Mouse (Mus musculus) heart, postnatal 36 days (tissue): ENCODE results near the gene Ptpa. TPM values are rescaled to one million over a fixed set of nuclear protein-coding genes. Genes with fewer than 3 reads are reported as not detected.
"Not testable (repeated sequence)": the region's sequence is repeated elsewhere in the genome, so short reads cannot be mapped to it uniquely, and the experiment has no call there.

ENCODE experiments used
- DNase-seq, 2 experiments: peaks; one replicate each; pipeline ENCODE4 v3.0.0; 2021 to 2022
- intact Hi-C: fragments of 180-260 bp; cut with DNase I; formaldehyde crosslinking; loops from one replicate; pipeline ENCODE4 v1.15.1; 2025
- total RNA-seq, 2 experiments: library from RNA; stranded (reverse); gene quantifications; 2 replicates each; pipeline ENCODE4 v1.2.3; 2021

Gene Ptpa
- total RNA-seq, 2 experiments from 2014 or later, result 82.9 to 85.1 TPM

DNA sequence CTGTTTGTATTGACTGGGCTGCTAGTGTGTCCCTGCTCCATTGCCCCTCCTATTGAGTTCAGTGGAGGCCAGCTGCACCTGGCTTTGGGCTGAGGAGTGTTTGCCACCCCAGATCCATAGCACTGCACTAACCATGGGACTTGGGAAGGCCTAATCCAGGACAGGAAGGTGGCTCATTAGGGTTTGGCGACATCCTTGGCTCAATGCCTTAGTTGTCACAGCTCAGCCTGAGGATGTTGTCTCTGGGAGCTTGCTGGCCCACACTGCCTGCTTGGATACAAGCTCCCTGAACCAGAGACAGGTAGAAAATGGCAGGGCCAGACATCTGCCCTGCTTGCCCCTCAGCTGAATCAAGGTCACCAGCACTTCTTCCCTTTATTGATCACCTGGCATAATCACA, 14.3 kb upstream of the Ptpa start:
- intact Hi-C loops, result no loop called here

DNA sequence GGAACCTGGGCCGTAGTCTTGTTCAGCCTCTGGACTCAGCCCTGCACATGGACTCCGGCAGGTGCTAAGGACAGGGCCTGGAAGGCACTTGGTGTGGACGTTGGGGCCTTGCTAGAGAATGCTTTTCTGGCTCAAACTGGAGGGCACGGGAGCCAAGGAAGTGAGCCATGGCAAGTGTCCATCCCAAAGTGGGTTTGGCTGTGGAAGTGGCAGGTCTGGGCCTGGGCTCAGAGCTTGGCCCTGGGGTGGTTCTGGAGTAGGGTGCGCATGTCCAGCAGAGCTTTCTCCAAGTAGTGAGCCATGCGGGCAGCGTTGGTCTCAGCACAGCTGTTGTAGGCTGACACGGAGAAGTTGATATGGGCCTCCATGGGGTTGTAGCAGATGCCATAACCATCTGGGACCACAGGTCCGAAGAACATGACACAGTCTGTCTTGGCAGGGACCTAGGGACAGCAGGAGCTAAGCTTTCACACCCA, 13.4 kb upstream of the Ptpa start:
- peak in 1 of 2 experiments; percentile 43 for DNase-seq
- intact Hi-C loops, result no loop called here

More for the DNA sequence above, 14.3 kb upstream of the Ptpa start:
- no peak for DNase-seq

DNA sequence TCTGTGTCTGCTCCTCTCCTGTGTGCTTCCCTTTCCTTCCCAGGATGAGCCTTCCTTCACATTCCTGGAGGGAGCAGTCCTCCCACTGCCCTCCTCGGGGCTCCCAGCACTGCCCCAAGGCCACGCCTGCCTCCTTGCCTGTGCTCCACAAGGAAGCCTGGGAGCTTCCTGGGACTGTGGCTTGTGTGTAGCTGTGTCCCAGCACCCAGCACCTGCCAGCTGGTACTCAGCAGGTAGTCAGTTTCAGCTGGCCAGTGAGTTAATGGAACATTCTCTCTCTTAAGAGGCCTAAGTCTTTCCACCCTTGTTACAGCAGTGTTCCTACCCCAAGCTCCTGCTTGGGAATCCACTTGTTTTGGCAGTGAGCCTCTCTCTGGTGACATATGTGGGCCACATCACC, 13.0 kb upstream of the Ptpa start:
- intact Hi-C loops, result no loop called here
- no peak for DNase-seq

DNA sequence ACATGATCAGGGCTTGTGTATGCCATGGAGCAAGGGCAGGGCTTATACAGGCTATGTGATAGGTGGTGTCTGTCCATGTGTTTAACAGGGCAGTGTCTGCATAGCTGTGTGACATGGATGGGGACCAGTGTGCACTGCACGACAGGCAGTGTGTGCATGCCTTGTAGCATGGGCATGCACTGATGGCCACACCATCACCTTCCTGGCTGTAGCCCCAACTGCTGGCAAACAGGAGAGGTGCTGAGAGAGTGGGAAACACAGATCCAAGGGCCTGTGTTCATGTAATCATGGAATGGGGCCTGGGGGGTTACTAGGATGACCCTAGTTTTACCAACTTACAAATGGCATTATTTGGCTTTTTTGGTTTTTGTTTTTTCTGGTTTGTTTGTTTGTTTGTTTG, 12.0 kb upstream of the Ptpa start:
- intact Hi-C loops, result no loop called here
- DNase-seq, result no peak

DNA sequence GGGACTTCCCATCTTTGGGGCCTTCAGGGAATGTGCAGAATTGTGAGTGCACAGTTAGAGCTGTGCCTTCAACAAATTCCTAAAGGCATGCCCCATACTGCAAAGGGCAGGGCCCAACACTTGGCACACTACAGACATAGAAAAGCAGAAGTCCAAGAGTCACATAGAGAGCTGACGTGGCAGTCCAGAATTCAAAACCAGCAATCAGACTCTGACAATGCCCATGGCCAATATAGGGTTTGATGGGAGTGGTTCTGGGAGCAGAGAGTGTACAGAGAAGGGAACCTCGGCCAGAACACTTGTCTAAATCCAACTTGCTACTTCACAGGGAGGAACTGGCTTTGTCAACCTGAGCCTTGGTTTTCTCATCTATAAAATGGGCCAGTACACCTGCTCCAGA, 8.6 kb upstream of the Ptpa start:
- no peak for DNase-seq
- intact Hi-C loops, result no loop called here

DNA sequence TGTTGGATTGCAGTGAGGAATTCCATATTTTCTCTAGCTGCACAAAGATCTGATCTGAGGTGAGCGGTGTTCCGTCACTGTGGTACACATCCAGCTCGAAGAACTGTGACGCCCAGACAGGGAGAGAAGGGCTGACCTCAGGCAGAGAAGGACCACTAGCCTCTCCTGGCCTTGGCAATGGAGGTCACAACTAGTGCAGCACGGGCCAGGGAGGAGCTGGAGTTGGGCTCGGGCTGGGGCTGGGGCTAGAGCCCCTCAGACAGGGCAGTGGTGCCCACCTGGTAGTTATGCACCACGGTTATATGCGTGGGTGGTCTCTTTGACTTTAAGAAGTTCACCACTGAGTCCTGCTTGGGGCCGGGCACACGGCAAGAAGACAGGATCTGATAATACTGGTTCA, 8.1 kb upstream of the Ptpa start:
- intact Hi-C loops, result no loop called here
- DNase-seq, result no peak

DNA sequence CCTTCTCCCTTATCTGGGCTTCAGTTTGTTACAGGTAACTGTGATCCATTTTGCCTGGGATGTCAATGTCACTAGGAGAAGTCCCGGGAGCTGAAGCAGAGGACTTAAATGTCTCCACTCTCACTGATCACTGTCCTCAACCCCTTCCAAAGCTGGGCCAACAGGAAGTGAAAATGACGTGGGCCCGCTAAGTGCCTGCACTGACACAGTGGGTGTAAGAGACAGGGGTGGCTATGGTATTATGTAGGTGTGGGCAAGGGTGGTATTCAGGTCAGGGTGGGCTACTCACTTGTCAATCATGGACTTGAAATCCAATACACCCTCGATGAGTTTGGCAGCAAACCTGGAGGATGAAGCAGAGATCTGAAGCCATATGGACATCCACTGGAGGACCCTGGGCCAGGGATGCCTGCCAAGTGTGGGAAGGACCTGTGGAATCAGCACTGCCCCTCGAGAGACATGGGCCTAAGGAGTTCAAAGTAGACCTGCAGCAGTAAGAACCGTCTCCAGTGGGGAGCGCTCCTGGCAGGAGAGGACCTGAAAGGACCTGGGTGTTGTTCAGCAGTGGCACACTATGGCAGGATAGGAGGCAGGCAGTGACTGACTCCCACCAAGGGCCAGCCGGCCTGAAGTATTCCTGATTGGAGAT, 7.3 kb upstream of the Ptpa start:
- intact Hi-C loops, result no loop called here
- no peak for DNase-seq

DNA sequence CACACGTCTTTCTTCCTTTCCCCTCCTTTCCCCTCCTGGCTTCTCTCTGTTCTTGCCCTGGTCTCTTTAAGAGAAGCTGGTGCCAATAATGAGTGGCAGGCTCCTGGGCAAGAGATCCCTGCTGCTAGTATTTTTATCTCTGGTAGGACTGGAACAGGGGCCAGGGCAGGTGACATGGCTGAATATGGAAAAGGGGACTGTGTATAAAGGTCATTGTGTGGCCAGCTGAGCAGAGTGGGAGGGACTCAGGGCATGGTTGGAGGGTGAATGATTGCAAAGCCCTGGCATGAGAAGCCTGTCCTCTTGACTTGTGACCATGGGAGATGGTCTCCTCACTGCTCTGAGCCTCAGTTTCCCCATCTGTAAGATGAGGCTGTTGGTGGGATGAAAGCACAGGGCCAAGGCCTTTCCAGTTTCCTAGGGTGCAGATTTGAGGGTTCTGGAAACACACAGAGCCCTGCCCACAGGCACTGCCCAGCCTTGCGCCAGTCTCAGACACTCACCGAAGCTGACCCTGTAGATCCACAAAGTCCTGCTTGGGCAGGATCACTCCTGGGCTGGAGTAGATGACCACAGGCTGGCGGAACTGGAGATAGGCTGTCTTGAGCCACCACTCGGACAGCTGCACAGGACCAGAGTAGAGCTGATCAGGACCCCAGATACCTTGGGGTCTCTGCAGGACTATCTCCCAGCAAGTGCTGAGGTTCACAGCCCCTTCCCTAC, 6.2 kb upstream of the Ptpa start:
- intact Hi-C loops, result no loop called here
- peak; percentile 23 to 49 for DNase-seq

DNA sequence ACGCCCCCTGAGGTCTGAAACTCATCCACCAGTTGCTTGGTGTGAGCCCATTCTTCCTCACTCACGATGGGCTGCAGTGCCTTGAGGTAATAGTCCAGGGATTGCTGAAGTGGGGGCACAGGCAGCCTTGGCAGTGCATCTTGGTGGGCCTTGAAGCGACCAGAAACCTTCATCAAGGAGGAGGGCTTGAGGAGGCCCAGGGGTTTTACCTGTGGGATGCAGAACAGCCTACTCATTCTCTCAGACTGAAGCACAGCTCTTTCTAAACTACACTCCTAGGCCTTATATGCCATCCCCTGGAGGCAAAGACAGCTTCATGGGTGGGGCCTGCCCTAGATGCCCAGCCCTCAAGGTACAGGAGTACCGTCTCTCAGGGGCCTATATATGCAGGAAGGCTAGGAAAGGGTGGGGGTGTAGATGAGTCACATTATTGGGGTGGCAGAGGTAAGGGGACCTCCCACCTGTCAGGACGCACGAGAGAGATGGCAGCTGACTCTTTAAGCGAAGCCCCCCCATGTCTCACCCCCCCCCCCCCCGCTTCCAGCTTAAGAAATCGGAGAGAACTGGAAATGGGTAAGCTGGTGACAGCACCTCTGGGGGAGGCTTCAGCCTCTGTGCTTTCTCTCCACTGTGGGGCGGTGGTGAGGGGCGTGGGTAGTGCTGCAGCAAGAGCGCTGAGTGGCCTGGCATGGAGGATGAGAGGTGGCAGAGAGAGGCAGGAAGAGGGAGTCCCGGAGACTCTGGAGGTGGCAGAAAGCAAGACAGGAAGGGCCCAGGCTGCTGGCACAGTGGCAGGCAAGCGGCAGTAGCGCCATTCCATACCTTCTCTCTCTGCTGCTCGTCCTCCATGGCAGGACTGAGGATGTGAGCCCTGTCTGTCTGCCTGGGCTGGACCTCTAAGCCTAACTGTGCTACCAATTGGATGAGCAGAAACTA, 2.5 kb upstream of the Ptpa start:
- no peak for DNase-seq
- intact Hi-C loops, result no loop called here

DNA sequence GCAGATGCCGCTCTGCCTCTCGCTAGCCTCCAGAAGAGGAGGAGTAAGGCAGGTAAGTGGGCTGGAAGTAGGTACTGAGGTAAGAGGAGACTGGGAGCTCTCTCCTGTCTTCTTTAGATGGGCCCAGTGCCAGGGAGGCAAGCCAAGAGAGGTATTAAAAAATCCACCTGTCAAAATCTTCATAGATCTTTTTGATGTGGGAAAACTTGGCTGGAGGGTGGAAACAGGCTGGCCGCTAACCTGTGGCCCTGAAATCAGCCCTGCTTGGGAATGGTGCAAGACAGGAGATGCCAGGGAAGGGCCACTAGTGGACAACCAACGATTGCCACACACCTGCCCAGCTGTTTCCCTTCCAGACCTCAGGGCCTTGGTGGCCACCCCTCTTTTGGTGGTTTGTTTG, 1.7 kb upstream of the Ptpa start:
- intact Hi-C loops, result loop anchor here (2.0 kb wide), 1 partner anchor 47 kb away; no protein-coding TSS in a partner anchor
- DNase-seq, result no peak

DNA sequence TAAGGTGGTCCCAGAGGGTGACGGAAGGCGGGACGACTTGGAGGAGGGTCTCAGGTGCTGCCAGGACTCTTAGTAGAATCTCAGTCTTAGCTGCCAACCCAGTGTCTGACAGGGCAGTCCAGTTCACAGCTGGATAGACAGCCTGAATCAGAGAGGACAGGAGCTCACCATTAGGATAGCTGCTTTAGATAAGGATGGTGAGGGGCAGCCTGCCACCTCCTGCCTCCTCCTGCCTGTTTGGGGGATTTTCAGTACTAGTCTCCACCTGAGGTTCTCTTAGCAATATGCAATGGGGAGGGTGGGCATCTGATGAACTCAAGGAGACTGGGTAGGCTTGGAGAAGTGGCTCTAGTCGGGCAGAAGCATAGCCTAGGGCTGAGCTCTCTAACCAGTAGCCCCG, 1.2 kb upstream of the Ptpa start:
- intact Hi-C loops, result loop anchor here (2.0 kb wide), 1 partner anchor 48 kb away; no protein-coding TSS in a partner anchor
- no peak for DNase-seq

DNA sequence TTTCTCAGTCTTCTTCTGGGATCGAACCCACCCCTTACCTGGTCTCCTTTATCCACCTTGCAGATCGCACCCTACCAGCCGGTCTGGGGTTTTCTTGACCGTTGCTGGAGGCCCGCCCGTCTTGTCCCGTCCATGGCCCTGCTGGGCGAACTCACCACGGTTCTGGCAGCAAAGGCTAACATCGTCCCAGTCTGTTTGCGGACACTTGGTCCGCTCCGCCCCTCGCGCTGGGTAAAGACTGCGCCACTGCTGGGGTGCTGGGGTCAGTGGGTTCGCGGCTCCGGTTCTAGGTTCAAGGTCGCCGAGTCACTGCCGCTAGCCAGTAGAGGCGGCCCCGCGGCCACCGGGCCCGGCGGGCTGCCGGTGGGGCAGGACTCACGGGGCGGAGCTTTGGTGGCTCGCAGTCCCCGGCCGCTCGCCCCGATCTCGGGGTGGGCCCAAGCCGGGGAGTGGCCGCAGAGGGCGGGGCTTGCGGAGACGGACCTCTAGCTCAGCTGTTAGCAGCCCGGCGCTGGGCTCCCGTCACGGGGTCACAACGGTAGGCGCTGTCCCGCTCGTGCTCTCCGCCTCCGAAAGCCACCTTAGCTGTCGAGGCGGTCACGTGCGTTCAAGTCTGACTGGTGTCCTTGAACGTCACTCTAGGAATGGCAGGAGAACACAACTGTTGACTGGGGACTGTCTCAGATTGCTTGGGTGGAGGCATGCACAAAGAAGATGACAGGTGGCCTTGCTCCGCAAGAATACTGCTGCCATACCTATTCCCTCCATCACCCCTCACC, 493 bp upstream of the Ptpa start, which contains the start of gene Crat:
Gene Crat, minus strand, starts transcription at position 657 of the 779 bp plus-strand sequence.
- intact Hi-C loops, result loop anchor here (2.0 kb wide), 1 partner anchor 49 kb away; no protein-coding TSS in a partner anchor

DNA sequence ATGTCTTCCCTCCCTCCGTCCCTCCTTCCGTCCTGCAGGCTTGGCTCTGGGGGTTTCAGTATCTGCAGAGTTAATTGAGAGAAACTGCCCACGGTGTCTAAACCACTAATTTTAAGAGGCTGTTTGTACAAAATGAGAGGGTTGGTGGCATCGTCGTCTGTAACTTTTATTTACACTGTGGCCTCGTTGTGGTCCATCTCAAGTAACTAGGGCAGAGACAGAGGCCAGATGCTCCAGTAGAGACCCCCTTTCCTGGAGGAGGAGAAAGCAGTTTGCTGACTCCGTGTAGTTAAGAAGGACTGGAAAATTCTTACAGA, 768 bp downstream of the Ptpa start:
- DNase-seq, result no peak
- intact Hi-C loops, result no loop called here

More for the DNA sequence above, 493 bp upstream of the Ptpa start, which contains the start of gene Crat:
- DNase-seq, result peak; percentile 93 to 95

DNA sequence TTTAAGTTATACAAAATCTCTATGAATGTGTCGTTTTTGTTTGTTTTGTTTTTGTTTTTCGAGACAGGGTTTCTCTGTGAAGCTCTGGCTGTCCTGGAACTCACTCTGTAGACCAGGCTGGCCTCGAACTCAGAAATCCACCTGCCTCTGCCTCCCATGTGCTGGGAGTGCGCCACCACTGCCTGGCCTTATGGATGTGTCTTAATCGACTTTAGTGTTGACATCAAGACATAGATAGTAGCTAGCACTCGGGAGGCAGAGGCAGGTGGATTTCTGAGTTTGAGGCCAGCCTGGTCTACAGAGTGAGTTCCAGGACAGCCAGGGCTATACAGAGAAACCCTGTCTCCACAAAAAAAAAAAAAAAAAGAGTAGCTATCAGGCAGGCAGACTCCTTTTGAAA, 1.3 kb downstream of the Ptpa start:
- DNase-seq, intact Hi-C loops: not testable (repeated sequence)

DNA sequence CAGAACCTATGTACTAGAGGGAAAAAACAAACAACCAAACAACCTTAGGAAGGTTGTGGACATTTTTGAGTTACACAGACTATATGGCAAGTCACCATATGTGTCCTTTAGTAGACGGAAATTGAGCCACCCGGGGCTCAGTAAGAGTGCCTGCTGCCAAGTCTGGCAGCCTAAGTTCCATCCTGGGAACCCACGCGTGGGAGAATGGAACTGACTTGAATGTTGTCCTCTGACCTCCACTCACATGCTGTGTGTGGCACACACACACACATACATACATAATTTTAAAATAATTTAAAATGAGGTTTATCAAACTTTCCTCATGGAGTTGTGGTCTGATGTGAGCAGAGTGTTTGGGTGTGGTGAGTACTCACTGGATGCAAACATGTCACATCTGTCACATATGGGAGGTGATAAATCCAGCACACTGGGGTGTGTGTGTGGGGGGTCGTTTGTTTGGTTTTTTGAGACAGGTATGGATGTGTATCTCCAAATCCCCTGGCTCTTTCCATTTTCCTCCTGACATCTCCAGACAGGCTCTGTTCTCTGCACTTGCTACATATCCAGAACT, 1.8 kb downstream of the Ptpa start:
- intact Hi-C loops, result no loop called here
- DNase-seq, result no peak

DNA sequence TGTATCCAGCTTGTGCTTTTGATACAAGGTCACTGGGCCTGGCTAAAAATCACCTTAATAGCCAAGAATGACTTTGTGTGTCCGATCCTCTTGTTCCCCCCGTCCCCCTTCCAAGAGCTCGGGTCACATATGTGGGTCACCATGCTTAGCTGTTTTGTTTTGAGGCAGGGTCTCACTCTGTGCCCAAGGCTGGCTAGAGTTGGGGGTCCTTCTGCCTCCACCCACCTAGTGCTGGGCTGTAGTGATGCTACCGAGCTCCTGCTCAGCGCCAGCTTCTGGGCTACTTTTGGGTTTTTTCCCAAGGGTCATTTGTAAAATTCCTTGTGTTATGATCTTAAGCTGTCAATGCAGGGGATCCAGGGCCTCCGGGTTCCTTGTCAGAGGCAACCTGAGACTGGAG, 2.4 kb downstream of the Ptpa start:
- intact Hi-C loops, result no loop called here
- DNase-seq, result no peak

DNA sequence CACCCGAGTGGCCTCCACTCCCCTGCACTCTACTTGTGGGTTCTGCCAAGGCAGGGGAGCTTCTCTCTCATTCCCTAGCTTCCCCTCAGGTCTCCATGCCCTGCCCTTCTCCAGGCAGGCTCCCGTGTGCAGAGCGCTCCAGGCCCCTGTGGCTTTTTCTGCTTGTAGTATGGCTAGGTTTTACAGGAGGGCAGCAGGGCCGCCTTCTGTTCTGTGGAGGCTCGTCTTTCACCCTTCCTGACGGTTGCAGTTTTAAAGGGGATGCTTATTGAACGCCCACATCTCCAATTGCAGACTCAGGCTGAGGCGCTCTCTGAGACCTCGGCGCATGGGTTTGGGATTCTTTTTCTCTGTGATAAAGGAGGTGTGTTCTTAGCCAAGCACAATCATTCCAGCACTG, 3.3 kb downstream of the Ptpa start:
- DNase-seq, result no peak
- intact Hi-C loops, result no loop called here

DNA sequence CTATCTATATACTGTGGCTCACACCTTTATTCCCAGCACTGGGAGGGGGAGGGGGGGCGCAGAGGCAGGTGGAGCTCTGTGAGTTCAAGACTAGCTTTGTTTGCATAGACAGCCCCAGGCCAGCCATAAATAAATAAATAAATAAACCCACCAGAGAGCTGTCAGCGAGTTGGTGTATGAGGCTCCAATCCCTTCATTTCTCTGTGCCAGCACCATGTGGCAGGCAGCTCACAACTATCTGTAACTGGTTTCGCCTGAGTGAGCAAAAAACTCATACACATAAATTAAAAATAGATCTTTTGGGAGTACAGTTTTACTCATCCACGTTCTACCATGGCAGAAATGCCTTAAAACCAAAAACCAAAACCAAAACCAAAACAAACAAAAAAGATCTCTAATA, 5.6 kb downstream of the Ptpa start:
- DNase-seq, result no peak
- intact Hi-C loops, result no loop called here

DNA sequence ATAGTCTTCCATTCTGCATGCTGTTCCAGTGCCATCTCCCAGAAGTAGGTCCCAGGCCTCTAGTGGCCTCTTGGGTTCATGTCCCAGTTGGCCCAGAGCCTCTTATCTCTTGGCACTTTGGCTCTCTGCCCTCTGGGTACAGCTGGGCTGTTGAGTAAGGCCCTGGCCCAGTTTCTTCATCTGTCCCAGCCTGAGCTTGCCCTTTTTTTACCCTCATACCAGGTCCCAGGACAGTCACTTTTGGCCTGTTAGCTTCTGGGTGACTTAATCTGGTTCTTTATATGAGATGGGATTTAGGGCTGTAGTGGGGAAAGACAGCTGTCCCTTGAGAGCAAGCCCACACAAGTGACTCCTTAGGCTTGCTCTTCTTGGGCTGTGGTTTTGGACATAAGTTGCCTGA, 13.3 kb downstream of the Ptpa start:
- DNase-seq, result peak; percentile 53 to 62
- intact Hi-C loops, result no loop called here
